Mouse (Mus musculus) stomach, embryonic 14.5 days (tissue): ENCODE measurements around the gene Bicral. TPM values are rescaled to one million over a fixed set of nuclear protein-coding genes. Genes with fewer than 3 reads are reported as not detected.

Source experiments
- ATAC-seq: fragments of 200-750 bp; cut with Nextera tagmentation; 2 replicates; pipeline ENCODE4 v1.8.0; 2017; ENCODE audit warnings: low read depth, moderate TSS enrichment; ENCODE audit not compliant: insufficient number of reproducible peaks, insufficient read depth, low FRiP score
- H3K27ac ChIP-seq: fragments of 300-500 bp; sonication (generic); 2 replicates; pipeline ENCODE4 v1.5.1; 2014; ENCODE audit warnings: mild to moderate bottlenecking, low read length, moderate library complexity, mixed read lengths
- H3K27me3 ChIP-seq: fragments of 300-500 bp; sonication (generic); 2 replicates; pipeline ENCODE4 v1.6.1; 2014; ENCODE audit warnings: low read length, control low read depth, mixed read lengths; ENCODE audit not compliant: control insufficient read depth, insufficient read depth
- H3K36me3 ChIP-seq: fragments of 300-500 bp; sonication (generic); 2 replicates; pipeline ENCODE4 v1.6.1; 2014; ENCODE audit warnings: mild to moderate bottlenecking, control low read depth, low read length, moderate library complexity, mixed read lengths; ENCODE audit not compliant: control insufficient read depth, insufficient read depth
- H3K4me1 ChIP-seq: fragments of 300-500 bp; sonication (generic); 2 replicates; pipeline ENCODE4 v1.6.1; 2014; ENCODE audit warnings: low read length, control low read depth, mixed read lengths; ENCODE audit not compliant: control insufficient read depth, insufficient read depth
- H3K4me2 ChIP-seq: fragments of 300-500 bp; sonication (generic); replicated peaks from 2 replicates; pipeline ENCODE4 v1.6.1; 2014; ENCODE audit warnings: low read depth, low read length, control low read depth
- H3K4me3 ChIP-seq: fragments of 300-500 bp; sonication (generic); 2 replicates; pipeline ENCODE4 v1.5.1; 2014; ENCODE audit warnings: low read depth, low read length, control low read depth
- H3K9ac ChIP-seq: fragments of 300-500 bp; sonication (generic); replicated peaks from 2 replicates; pipeline ENCODE4 v1.6.1; 2014; ENCODE audit warnings: low read depth, mild to moderate bottlenecking, control low read depth, low read length, moderate library complexity, mixed read lengths
- H3K9me3 ChIP-seq: fragments of 300-500 bp; sonication (generic); 2 replicates; pipeline ENCODE4 v1.6.1; 2016; ENCODE audit warnings: low read depth, low read length, control low read depth; ENCODE audit not compliant: control insufficient read depth
- whole genome bisulfite sequencing: fragments of 180-500 bp; shearing (Covaris S2); extraction: QIAGEN DNeasy Blood & Tissue Kit; methylation state at CpG from one replicate; pipeline ENCODE4 v1.1.7; 2014; 5-methylcytosine and 5-hydroxymethylcytosine counted together
- polyA plus RNA-seq: library from polyadenylated mRNA; unstranded; fragments of >200 nt; fragmentation: Nextera tagmentation; extraction: Ambion mirVana; gene quantifications from 2 replicates; pipeline ENCODE4 v1.2.1, GENCODE M21; 2014

Gene Bicral
- polyA plus RNA-seq, 1 experiment from 2014 or later: 6.6 TPM

GRCm38 (mm10) chr17:46832101-46832980 lies 25.9 kb downstream of the Bicral start:
- Histone ChIP-seq H3K4me2 (no peak overlapping the region), H3K27me3 (no peaks in the 10 kb centered on the region), H3K9ac (no peak overlapping the region), H3K36me3 (peaks cover 4% of the 10 kb centered on the region; the same call in 1 of the 2 replicates), H3K4me1 (no peaks in the 10 kb centered on the region), H3K9me3 (no peaks in the 10 kb centered on the region), H3K27ac (no peak overlapping the region), H3K4me3 (no peak overlapping the region)
- no peak for ATAC-seq
- WGBS: 74% methylated on average over 11 of the region's 11 CpGs

DNA sequence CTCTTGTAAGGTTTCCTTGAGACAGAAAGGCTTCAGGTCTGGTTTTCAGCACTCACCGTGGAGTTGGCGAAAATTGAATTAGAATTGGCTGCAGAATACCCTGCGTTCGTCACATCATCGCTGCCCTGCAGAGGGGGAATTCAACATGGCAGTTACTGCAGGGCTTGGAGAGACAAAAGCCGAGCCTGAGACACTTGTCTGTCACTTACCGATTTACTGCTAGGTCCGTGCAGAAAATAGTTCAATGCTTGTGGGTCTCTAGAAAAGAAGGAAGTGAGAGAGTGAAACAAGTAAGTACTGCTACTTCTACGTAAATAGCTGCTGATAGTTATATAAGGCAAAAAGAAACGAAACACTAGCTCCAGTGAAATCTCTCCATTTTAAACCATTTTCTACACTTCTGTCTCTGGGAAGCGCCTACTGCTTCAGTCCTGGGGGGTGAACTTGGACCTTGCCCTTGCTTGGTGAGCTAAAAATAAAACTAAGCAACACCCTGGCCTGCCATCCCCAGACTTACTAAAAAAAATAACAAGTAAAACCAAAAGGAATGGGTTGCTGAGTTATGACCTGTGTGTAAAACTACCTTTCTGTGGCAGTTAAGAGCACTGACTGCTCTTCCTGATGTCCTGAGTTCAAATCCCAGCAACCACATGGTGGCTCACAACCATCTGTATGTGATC lies 28.3 kb downstream of the Bicral start:
- no peak for ATAC-seq
- no peak overlapping the region for H3K27ac ChIP-seq
- no peaks in the 10 kb centered on the region for H3K27me3 ChIP-seq
- 89% methylated on average over 11 of the region's 11 CpGs for whole genome bisulfite sequencing
- peaks cover 9% of the 10 kb centered on the region; the same call in 1 of the 2 replicates for H3K36me3 ChIP-seq
- H3K9ac ChIP-seq: no peak overlapping the region
- H3K4me2 ChIP-seq: no peak overlapping the region
- H3K9me3 ChIP-seq: no peaks in the 10 kb centered on the region
- no peaks in the 10 kb centered on the region for H3K4me1 ChIP-seq
- no peak overlapping the region for H3K4me3 ChIP-seq

DNA sequence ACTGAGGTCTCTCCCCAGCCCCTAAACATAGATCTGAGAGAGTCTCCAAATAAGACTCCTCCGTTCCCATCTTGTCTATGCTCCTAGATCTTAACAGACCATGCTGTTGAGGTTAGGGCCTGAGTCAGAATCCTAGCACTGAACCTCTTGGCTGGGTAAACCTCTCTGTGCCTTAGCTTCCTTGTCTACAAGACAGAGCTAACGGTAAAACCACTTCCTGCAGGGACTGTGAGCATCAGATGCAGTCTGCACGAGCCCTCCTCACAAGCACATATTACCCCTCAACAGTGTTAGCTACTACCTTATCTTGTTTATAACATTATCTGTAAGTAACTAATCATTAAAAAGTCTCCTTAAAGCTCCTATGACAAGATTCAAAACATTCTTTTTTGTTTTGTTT lies 29.3 kb downstream of the Bicral start:
- WGBS: 88% methylated on average over 3 of the region's 3 CpGs
- H3K27me3 ChIP-seq: no peaks in the 10 kb centered on the region
- no peaks in the 10 kb centered on the region for H3K4me1 ChIP-seq
- H3K27ac ChIP-seq: no peak overlapping the region
- ATAC-seq: no peak
- H3K4me3 ChIP-seq: no peak overlapping the region
- no peak overlapping the region for H3K9ac ChIP-seq
- H3K36me3 ChIP-seq: peaks cover 20% of the 10 kb centered on the region; the same call in 1 of the 2 replicates
- H3K9me3 ChIP-seq: no peaks in the 10 kb centered on the region
- H3K4me2 ChIP-seq: no peak overlapping the region

- no peak overlapping the region for H3K4me2 ChIP-seq
- peaks cover 27% of the 10 kb centered on the region for H3K36me3 ChIP-seq
- ATAC-seq: no peak
- no peaks in the 10 kb centered on the region for H3K27me3 ChIP-seq
- H3K9ac ChIP-seq: no peak overlapping the region
- no peak overlapping the region for H3K27ac ChIP-seq
- WGBS: 91% methylated on average over 8 of the region's 8 CpGs
- no peaks in the 10 kb centered on the region for H3K9me3 ChIP-seq
- no peak overlapping the region for H3K4me3 ChIP-seq
- no peaks in the 10 kb centered on the region for H3K4me1 ChIP-seq
These were observed 35.2 kb downstream of the Bicral start for GRCm38 (mm10) chr17:46823091-46823490.

DNA sequence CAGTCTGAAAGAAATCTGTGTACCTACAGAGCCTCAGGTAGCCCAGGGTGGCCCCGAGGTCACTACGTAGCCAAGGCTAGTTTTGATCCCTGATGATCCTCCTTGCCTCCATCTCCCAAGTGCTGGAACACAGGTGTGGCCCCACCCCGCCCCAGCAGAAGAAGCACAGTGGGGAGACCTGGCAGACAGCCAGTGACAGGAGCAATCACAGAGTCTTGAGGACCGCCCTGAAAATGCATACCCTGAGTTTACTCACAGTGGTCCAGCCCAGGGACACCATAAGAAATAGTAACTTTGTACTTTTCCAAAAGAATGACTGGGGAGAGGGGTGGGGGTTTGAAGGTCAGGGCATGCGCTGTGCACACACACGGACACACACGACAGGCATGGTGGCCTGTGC lies 37.7 kb downstream of the Bicral start:
- WGBS: 91% methylated on average over 7 of the region's 7 CpGs
- no peak for ATAC-seq

DNA sequence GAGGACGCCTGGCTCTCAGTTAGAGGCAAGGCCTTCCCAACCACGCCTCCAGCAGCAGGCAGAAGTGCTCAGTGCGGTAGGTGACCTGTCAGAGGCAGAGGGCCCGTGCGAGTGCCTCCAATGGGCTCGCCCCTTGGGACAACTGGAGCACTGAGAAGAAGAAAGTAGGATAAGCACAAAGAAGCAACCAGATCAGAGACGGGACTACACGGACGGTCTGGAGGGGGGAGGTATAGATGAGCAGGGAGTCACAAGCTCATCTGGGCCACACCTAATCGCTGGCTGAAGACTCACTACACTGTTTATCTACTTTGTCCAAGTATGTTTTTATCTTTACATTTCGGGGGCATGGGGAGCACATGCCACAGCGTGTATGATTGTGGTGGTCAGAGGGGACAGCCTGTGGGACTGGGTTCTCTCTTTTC lies 40.5 kb downstream of the Bicral start:
- ATAC-seq: no peak
- Histone ChIP-seq H3K36me3 (peaks cover 10% of the 10 kb centered on the region), H3K4me2 (no peak overlapping the region), H3K9me3 (no peaks in the 10 kb centered on the region), H3K9ac (no peak overlapping the region), H3K4me1 (no peaks in the 10 kb centered on the region), H3K27me3 (no peaks in the 10 kb centered on the region), H3K27ac (no peak overlapping the region), H3K4me3 (no peak overlapping the region)
- WGBS: 89% methylated on average over 12 of the region's 12 CpGs

More for the DNA sequence above, 37.7 kb downstream of the Bicral start:
- Histone ChIP-seq H3K4me2 (no peak overlapping the region), H3K4me1 (no peaks in the 10 kb centered on the region), H3K9ac (no peak overlapping the region), H3K36me3 (peaks cover 27% of the 10 kb centered on the region), H3K27me3 (no peaks in the 10 kb centered on the region), H3K9me3 (no peaks in the 10 kb centered on the region), H3K4me3 (no peak overlapping the region), H3K27ac (no peak overlapping the region)

- Histone ChIP-seq H3K4me2 (no peak overlapping the region), H3K27me3 (no peaks in the 10 kb centered on the region), H3K4me1 (no peaks in the 10 kb centered on the region), H3K27ac (no peak overlapping the region), H3K9ac (no peak overlapping the region), H3K9me3 (no peaks in the 10 kb centered on the region), H3K4me3 (no peak overlapping the region), H3K36me3 (peaks cover 6% of the 10 kb centered on the region)
- no peak for ATAC-seq
- WGBS: 75% methylated on average over 13 of the region's 13 CpGs
These were observed 42.0 kb downstream of the Bicral start for GRCm38 (mm10) chr17:46816306-46816705.

DNA sequence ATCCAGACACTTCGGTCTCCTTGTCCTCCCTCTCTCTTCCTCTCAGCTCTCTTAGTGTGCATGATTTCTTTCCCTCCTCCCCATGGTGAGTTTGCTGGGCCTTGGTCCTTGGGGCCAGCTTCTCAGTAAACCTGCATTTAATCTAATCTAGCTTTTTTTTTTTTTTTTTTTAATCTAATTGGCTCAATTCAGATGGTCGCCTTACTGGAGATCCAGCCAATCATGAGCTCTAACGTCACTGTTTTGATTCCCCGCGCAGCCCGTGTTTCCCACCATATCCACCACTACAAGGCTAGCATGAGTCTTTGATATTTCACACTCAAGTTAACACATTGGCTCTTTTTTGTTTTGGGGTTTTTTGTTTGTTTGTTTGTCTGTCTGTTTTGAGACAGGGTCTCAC lies 43.8 kb downstream of the Bicral start:
- Histone ChIP-seq H3K9me3 (no peaks in the 10 kb centered on the region), H3K4me3 (no peak overlapping the region), H3K4me2 (no peak overlapping the region), H3K36me3 (peaks cover 9% of the 10 kb centered on the region), H3K9ac (no peak overlapping the region), H3K27ac (no peak overlapping the region), H3K27me3 (no peaks in the 10 kb centered on the region), H3K4me1 (no peaks in the 10 kb centered on the region)
- no peak for ATAC-seq
- 94% methylated on average over 6 of the region's 6 CpGs for WGBS
